Mouse (Mus musculus): ENCODE results near the gene Sulf2. TPM values are rescaled to one million over a fixed set of nuclear protein-coding genes. Genes with fewer than 3 reads are reported as not detected.

The Sulf2 gene
- polyA plus RNA-seq, 1 experiment from 2014 or later, result 87.6 TPM

GRCm38 (mm10) chr2:166074322-166074721, 81.1 kb downstream of the Sulf2 start:
- H3K36me3 ChIP-seq (ENCODE audit: control insufficient read depth, insufficient read depth, low read length), result peaks cover 10% of the 10 kb centered on the region
- no peaks in the 10 kb centered on the region for H3K9me3 ChIP-seq (ENCODE audit: control insufficient read depth, low read length)
- 58% methylated on average over 6 of the region's 6 CpGs for WGBS
- ATAC-seq (ENCODE audit: low FRiP score) (no peak), DNase-seq (ENCODE audit: low spot score, missing footprints) (no peak)
- no peaks in the 10 kb centered on the region for H3K27me3 ChIP-seq (ENCODE audit: control insufficient read depth, insufficient read depth, low read length)
- no peak overlapping the region for H3K9ac ChIP-seq (ENCODE audit: low read length)
- no peak overlapping the region; the same call in 1 of the 2 replicates for H3K27ac ChIP-seq (ENCODE audit: low read depth, low read length)
- no peak overlapping the region for H3K4me2 ChIP-seq
- H3K4me1 ChIP-seq (ENCODE audit: control insufficient read depth, insufficient read depth, low read length), result peaks cover 8% of the 10 kb centered on the region; the same call in 1 of the 2 replicates
- H3K4me3 ChIP-seq (ENCODE audit: low read depth, low read length), result no peak overlapping the region

GRCm38 (mm10) chr2:166073082-166073481, 82.4 kb downstream of the Sulf2 start:
- Histone ChIP-seq H3K27ac (ENCODE audit: low read depth, low read length) (no peak overlapping the region), H3K4me3 (ENCODE audit: low read depth, low read length) (no peak overlapping the region), H3K9ac (ENCODE audit: low read length) (no peak overlapping the region), H3K4me2 (no peak overlapping the region), H3K9me3 (ENCODE audit: control insufficient read depth, low read length) (no peaks in the 10 kb centered on the region), H3K27me3 (ENCODE audit: control insufficient read depth, insufficient read depth, low read length) (no peaks in the 10 kb centered on the region), H3K4me1 (ENCODE audit: control insufficient read depth, insufficient read depth, low read length) (peaks cover 8% of the 10 kb centered on the region; the same call in 1 of the 2 replicates), H3K36me3 (ENCODE audit: control insufficient read depth, insufficient read depth, low read length) (peaks cover 10% of the 10 kb centered on the region)
- DNase-seq (ENCODE audit: low spot score, missing footprints) (no peak), ATAC-seq (ENCODE audit: low FRiP score) (no peak)
- 89% methylated on average over 10 of the region's 10 CpGs for WGBS

- Histone ChIP-seq H3K4me3 (ENCODE audit: low read depth, low read length) (no peak overlapping the region), H3K4me2 (no peak overlapping the region), H3K27me3 (ENCODE audit: control insufficient read depth, insufficient read depth, low read length) (no peaks in the 10 kb centered on the region), H3K9me3 (ENCODE audit: control insufficient read depth, low read length) (no peaks in the 10 kb centered on the region), H3K4me1 (ENCODE audit: control insufficient read depth, insufficient read depth, low read length) (peaks cover 8% of the 10 kb centered on the region; the same call in 1 of the 2 replicates), H3K36me3 (ENCODE audit: control insufficient read depth, insufficient read depth, low read length) (peaks cover 10% of the 10 kb centered on the region), H3K27ac (ENCODE audit: low read depth, low read length) (no peak overlapping the region), H3K9ac (ENCODE audit: low read length) (no peak overlapping the region)
- WGBS, result 86% methylated on average over 9 of the region's 9 CpGs
- ATAC-seq (ENCODE audit: low FRiP score) (no peak), DNase-seq (ENCODE audit: low spot score, missing footprints) (no peak)
Observed at GRCm38 (mm10) chr2:166071889-166072288, 83.6 kb downstream of the Sulf2 start.

- Histone ChIP-seq H3K4me2 (no peak overlapping the region), H3K27ac (ENCODE audit: low read depth, low read length) (no peak overlapping the region), H3K9me3 (ENCODE audit: control insufficient read depth, low read length) (no peaks in the 10 kb centered on the region), H3K4me3 (ENCODE audit: low read depth, low read length) (no peak overlapping the region), H3K27me3 (ENCODE audit: control insufficient read depth, insufficient read depth, low read length) (no peaks in the 10 kb centered on the region), H3K36me3 (ENCODE audit: control insufficient read depth, insufficient read depth, low read length) (peaks cover 10% of the 10 kb centered on the region), H3K9ac (ENCODE audit: low read length) (no peak overlapping the region), H3K4me1 (ENCODE audit: control insufficient read depth, insufficient read depth, low read length) (peaks cover 8% of the 10 kb centered on the region; the same call in 1 of the 2 replicates)
- WGBS, result 93% methylated on average over 5 of the region's 5 CpGs
- DNase-seq (ENCODE audit: low spot score, missing footprints), result no peak
- no peak for ATAC-seq (ENCODE audit: low FRiP score)
Observed at GRCm38 (mm10) chr2:166071481-166071880, 84.0 kb downstream of the Sulf2 start.

- peaks cover 10% of the 10 kb centered on the region for H3K36me3 ChIP-seq (ENCODE audit: control insufficient read depth, insufficient read depth, low read length)
- ATAC-seq (ENCODE audit: low FRiP score), result no peak
- H3K27me3 ChIP-seq (ENCODE audit: control insufficient read depth, insufficient read depth, low read length), result no peaks in the 10 kb centered on the region
- no peak for DNase-seq (ENCODE audit: low spot score, missing footprints)
- 96% methylated on average over 7 of the region's 7 CpGs for WGBS
- no peak overlapping the region for H3K9ac ChIP-seq (ENCODE audit: low read length)
- H3K4me2 ChIP-seq, result no peak overlapping the region
- no peaks in the 10 kb centered on the region for H3K9me3 ChIP-seq (ENCODE audit: control insufficient read depth, low read length)
- H3K27ac ChIP-seq (ENCODE audit: low read depth, low read length), result no peak overlapping the region
- peaks cover 8% of the 10 kb centered on the region; the same call in 1 of the 2 replicates for H3K4me1 ChIP-seq (ENCODE audit: control insufficient read depth, insufficient read depth, low read length)
- H3K4me3 ChIP-seq (ENCODE audit: low read depth, low read length), result no peak overlapping the region
Observed at GRCm38 (mm10) chr2:166069738-166070137, 85.7 kb downstream of the Sulf2 start.

- 87% methylated on average over 5 of the region's 5 CpGs for WGBS
Observed at GRCm38 (mm10) chr2:166069164-166069563, 86.3 kb downstream of the Sulf2 start.

GRCm38 (mm10) chr2:166068261-166068660, 87.2 kb downstream of the Sulf2 start:
- Histone ChIP-seq H3K4me3 (ENCODE audit: low read depth, low read length) (no peak overlapping the region), H3K27me3 (ENCODE audit: control insufficient read depth, insufficient read depth, low read length) (no peaks in the 10 kb centered on the region), H3K36me3 (ENCODE audit: control insufficient read depth, insufficient read depth, low read length) (peaks cover 10% of the 10 kb centered on the region), H3K27ac (ENCODE audit: low read depth, low read length) (no peak overlapping the region), H3K4me2 (no peak overlapping the region), H3K9me3 (ENCODE audit: control insufficient read depth, low read length) (no peaks in the 10 kb centered on the region), H3K4me1 (ENCODE audit: control insufficient read depth, insufficient read depth, low read length) (no peaks in the 10 kb centered on the region), H3K9ac (ENCODE audit: low read length) (no peak overlapping the region)
- ATAC-seq (ENCODE audit: low FRiP score) (no peak), DNase-seq (ENCODE audit: low spot score, missing footprints) (no peak)
- 95% methylated on average over 9 of the region's 9 CpGs for WGBS

More at GRCm38 (mm10) chr2:166069164-166069563, 86.3 kb downstream of the Sulf2 start:
- no peak overlapping the region for H3K4me2 ChIP-seq
- no peak overlapping the region for H3K9ac ChIP-seq (ENCODE audit: low read length)
- no peak overlapping the region for H3K4me3 ChIP-seq (ENCODE audit: low read depth, low read length)
- DNase-seq (ENCODE audit: low spot score, missing footprints), result no peak
- no peak overlapping the region for H3K27ac ChIP-seq (ENCODE audit: low read depth, low read length)
- peaks cover 10% of the 10 kb centered on the region for H3K36me3 ChIP-seq (ENCODE audit: control insufficient read depth, insufficient read depth, low read length)
- ATAC-seq (ENCODE audit: low FRiP score), result no peak
- no peaks in the 10 kb centered on the region for H3K9me3 ChIP-seq (ENCODE audit: control insufficient read depth, low read length)
- H3K27me3 ChIP-seq (ENCODE audit: control insufficient read depth, insufficient read depth, low read length), result no peaks in the 10 kb centered on the region
- H3K4me1 ChIP-seq (ENCODE audit: control insufficient read depth, insufficient read depth, low read length), result peaks cover 2% of the 10 kb centered on the region; the same call in 1 of the 2 replicates

GRCm38 (mm10) chr2:166066434-166066833, 89.0 kb downstream of the Sulf2 start:
- Histone ChIP-seq H3K4me1 (ENCODE audit: control insufficient read depth, insufficient read depth, low read length) (no peaks in the 10 kb centered on the region), H3K36me3 (ENCODE audit: control insufficient read depth, insufficient read depth, low read length) (peaks cover 10% of the 10 kb centered on the region), H3K9ac (ENCODE audit: low read length) (no peak overlapping the region), H3K27me3 (ENCODE audit: control insufficient read depth, insufficient read depth, low read length) (no peaks in the 10 kb centered on the region), H3K27ac (ENCODE audit: low read depth, low read length) (no peak overlapping the region), H3K4me3 (ENCODE audit: low read depth, low read length) (no peak overlapping the region), H3K4me2 (no peak overlapping the region), H3K9me3 (ENCODE audit: control insufficient read depth, low read length) (no peaks in the 10 kb centered on the region)
- WGBS, result 70% methylated on average over 4 of the region's 4 CpGs
- no peak for ATAC-seq (ENCODE audit: low FRiP score)
- DNase-seq (ENCODE audit: low spot score, missing footprints), result no peak

GRCm38 (mm10) chr2:166062431-166062830, 93.0 kb downstream of the Sulf2 start:
- Histone ChIP-seq H3K4me1 (ENCODE audit: control insufficient read depth, insufficient read depth, low read length) (no peaks in the 10 kb centered on the region), H3K4me3 (ENCODE audit: low read depth, low read length) (no peak overlapping the region), H3K27ac (ENCODE audit: low read depth, low read length) (no peak overlapping the region), H3K4me2 (no peak overlapping the region), H3K9me3 (ENCODE audit: control insufficient read depth, low read length) (no peaks in the 10 kb centered on the region), H3K27me3 (ENCODE audit: control insufficient read depth, insufficient read depth, low read length) (no peaks in the 10 kb centered on the region), H3K9ac (ENCODE audit: low read length) (no peak overlapping the region), H3K36me3 (ENCODE audit: control insufficient read depth, insufficient read depth, low read length) (peaks cover 10% of the 10 kb centered on the region)
- ATAC-seq (ENCODE audit: low FRiP score), result no peak
- DNase-seq (ENCODE audit: low spot score, missing footprints), result no peak
- 93% methylated on average over 8 of the region's 8 CpGs for WGBS

Data from midbrain, embryonic 11.5 days (tissue).